Mouse (Mus musculus) urinary bladder, adult 18-20 months (tissue): ENCODE data around the gene Lrrc1.

Experiments used
- DNase-seq, 2 experiments: peaks; one replicate each; pipeline ENCODE4 v3.0.0; 2022; ENCODE audit warnings: low spot score in 2 of 2, mixed read lengths in 2 of 2

The Lrrc1 gene

GRCm38 (mm10) chr9:77466926-77467325, 77.7 kb downstream of the Lrrc1 start:
- no peak for DNase-seq

- DNase-seq: no peak
Observed at GRCm38 (mm10) chr9:77465401-77465800, 79.3 kb downstream of the Lrrc1 start.

GRCm38 (mm10) chr9:77463861-77464260, 80.8 kb downstream of the Lrrc1 start:
- no peak for DNase-seq

DNA sequence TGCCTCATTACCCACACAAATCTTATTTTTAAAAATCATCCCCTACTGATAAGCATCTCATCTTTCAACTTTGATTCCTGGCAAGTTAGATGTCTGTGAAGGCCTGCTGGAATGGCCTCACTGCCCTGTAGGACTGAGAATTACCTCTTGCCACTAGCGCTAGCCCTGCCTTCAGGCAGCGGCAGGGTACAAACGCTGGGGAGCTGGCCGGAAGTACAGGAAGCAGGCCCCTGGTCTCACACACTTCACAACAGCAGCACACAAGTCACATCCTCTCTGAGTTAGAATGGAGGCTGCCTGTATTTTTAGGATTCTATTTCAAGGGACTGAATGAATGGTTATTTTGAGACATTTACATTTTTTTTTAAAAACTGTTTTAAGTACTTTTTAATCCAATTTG, 81.5 kb downstream of the Lrrc1 start:
- no peak for DNase-seq

- DNase-seq: no peak
Observed at GRCm38 (mm10) chr9:77461371-77461915, 83.2 kb downstream of the Lrrc1 start.

DNA sequence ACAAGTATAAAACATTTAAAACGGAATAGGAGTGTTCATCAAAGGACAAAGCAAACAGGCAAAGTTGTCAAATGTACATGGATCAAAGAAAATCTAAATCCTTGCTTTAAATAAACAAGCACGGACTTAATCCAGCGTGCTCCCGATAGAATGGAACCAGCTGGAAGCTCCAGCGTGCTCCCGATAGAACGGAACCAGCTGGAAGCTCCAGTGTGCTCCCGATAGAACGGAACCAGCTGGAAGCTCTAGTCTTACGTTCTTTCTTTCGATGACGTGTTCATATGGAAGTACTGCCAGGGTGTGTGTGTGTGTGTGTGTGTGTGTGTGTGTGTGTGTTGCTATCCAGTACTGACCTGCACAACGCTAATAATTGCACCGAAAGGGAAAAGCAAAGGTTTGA, 84.3 kb downstream of the Lrrc1 start:
- DNase-seq: no peak

DNA sequence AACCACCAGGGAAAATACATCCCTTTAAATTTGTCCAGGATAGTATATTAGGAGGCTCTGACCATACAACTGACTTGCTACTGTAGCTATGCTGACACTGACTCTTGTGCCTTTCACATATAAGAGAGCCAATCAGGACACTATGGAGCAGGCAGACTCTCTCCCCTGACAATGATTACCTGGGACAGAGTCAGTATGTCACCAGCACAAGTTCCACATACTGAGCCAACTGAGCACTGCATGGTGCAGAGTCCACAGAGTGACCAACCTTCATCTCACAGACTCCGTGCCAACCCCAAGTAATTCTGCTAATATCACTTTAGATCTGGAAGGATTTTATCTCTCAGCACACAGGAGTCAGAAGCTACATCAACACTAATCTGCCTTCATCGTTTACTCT, 85.3 kb downstream of the Lrrc1 start:
- no peak for DNase-seq

DNA sequence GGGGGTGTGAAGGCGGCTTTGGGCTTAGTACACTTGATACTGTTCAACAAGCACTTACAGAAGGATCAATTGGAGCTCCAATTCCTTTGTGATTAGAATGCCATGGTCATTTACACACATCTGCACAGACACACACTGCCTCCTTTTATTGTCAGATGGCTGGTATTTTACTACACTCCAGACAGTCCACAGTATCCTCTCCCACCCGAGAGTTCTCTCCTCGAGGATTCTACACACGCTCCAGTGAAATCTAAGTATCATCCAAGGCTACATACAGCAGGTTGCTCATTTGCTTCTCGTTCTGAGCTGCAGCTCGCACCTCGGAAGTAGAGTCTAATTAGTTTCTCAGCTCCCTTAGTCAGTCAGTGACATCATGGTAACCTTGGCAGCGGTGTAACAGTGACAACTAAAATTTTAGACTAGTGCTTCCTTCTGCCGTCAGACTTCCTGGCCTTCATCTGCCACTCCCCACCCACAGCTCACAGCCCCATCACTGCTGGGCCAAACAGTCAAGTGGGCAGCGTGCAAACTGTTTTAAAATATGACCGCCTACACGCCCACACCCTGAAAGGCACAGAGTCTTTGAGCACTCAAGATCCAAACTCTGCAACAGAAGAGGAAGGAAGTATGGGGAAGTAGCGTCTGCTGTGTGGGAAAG, 88.4 kb downstream of the Lrrc1 start:
- DNase-seq: no peak

DNA sequence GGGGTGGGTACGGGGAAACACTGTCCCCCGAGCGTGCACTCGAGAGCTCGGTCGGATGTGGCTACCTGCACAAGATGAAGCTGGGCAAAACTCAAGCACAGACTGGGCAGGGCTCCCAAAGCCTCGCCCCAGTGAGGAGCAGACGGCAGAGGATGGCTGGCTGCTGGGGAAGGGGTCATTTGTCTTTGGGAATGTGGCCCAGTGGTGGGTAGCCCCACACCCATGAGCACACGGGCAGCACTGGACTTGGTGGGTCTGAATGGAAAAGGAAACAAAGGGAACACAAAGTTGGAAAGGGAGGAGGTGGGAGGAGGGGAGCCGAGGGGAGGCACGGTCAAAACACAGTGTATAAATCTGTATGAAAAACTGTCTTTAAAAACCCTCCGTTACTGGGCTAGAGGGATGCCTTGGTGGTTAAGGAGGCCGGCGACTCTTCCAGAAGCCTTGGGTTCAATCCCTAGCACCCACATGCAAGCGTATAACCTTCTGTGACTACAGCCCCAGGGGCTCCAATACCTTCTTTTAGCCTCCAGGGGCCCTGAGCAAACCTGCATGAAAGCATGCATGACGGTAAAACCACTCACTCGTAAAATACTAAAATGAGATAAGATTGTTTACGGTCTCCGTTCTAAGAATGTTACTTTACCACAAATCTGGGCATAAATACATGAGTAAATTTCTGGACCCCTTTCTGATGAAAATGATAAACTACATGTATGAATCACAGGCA, 89.1 kb downstream of the Lrrc1 start:
- no peak for DNase-seq

GRCm38 (mm10) chr9:77452046-77452807, 92.4 kb downstream of the Lrrc1 start:
- DNase-seq: no peak

DNA sequence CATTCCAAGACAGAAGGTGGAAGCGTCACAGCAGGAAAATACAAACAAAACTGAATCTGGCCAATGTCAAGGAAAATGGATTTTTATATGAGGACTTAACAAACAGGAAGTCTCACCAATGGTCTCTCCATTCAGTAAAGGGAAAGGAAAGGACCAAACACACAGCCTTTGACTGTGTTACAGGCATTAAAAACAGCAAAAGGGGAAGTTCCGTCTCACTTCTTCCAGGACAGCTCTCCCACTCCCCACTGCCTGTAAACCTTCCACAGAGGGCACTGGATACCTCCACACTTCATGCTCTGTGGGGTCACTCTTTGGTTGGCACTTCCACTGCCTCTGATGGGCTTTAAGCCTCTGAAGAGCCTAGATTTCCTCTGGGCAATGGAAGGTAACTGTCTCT, 94.2 kb downstream of the Lrrc1 start:
- DNase-seq: no peak

- no peak for DNase-seq
Observed at GRCm38 (mm10) chr9:77444876-77445275, 99.8 kb downstream of the Lrrc1 start.

GRCm38 (mm10) chr9:77439371-77439770, 105.3 kb downstream of the Lrrc1 start:
- no peak for DNase-seq

GRCm38 (mm10) chr9:77438836-77439271, 105.8 kb downstream of the Lrrc1 start:
- no peak for DNase-seq

GRCm38 (mm10) chr9:77437131-77437530, 107.5 kb downstream of the Lrrc1 start:
- DNase-seq: no peak

GRCm38 (mm10) chr9:77434965-77435364, 109.7 kb downstream of the Lrrc1 start:
- no peak for DNase-seq

DNA sequence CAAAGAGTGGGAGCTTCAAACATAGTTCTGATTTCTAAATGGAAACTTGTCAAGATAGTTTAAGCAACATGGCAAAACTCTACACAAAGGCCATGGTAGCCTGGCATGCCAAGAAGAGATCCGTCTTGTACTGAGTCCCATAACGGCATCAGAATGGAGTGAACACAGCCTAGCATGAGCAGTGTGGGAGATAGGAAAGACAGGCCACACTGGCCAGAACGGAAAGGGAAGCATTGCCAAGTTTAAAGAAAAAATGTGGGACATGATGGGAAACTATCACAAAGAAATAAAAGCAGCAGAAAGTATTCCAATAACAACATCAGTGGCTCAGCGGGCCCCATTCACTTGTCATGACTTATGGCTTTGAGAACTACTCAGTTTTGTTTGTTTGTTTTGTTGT, 111.2 kb downstream of the Lrrc1 start:
- DNase-seq: no peak

- no peak for DNase-seq
Observed at GRCm38 (mm10) chr9:77432030-77432429, 112.6 kb downstream of the Lrrc1 start.

DNA sequence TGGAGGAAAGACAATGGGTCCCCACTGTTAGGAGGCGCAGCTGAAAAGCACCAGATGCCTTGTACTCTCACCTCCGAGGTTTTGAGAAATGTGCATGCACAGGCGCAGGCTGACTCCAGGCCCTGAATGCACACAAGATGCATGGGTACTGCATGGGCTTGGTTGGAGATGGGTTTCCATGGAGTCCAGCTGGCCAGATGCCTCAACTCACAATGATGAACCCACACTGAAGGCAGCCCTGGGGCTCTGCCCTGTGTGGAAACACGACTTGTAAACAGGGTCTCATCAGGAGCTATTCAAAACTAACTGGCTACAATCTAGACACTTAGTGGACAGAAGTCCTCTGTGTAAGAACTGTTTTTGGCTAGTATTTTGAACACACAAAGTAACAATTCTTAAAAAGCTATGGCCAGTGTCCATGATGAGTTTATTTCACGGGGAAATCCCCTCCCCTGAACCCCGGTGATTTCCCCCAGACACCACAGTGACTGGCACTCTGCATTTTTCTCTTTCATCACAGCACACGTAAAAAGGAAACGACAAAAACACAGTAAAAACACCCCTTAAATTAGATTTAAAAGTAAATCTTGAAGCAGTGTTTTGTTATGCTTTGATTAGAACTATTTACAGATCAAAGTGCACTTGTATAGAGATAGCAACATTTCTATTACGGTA, 114.1 kb downstream of the Lrrc1 start:
- no peak for DNase-seq

DNA sequence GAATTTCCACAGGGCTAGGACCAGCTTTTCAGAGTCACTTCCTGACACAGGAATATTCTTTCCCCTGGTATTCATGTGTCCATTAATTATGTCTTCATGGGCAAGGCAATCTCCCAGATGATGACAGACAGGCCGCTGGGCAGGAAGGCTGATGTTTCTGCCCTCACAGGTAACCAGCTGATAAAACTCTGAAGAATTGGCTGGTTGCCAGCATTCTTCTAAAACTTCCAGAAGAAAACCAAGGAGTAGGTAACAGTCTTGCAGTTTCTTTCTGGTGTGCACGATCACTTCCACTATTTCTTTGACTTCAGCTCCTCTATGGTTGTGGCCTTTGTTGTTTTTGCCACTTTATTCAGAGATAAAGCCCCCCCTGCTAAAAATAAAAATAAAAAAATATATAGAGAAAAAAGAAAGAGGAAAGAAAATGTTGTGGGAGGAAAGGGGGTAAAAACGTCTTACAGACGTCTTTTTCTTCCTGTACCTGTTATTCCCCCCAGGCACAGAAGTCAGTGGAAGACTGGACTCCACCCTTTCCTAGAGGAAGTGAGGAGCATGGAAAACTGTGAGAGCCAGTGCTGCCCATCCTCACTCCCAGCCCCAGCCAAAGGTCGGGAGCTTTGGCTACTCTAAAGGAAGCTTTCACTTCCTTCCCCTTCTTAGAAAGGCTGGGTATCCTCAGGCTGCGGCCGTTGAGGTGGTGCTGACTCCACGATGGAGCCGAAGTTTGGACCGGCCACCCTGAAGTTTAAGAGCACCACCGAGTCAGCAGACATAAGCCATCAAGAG, 115.2 kb downstream of the Lrrc1 start:
- no peak for DNase-seq

DNA sequence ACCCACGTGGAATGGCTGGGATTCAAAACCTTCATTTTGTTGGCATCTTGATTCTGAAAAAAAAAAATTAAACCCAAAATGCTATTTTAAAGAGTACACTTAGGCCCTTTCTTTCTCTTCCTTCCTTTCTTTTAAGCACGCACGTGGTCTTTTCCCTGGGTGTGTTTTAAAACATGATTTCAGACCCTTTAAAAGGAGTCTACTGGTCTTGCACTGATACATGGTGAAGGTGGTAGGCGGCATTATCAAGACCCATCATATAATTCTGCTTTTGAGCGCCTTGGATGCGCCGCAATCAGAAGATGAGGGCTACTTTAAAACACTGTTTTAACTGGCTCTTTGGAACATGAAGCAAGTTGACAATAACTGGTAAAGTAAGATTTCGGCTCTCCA, 115.9 kb downstream of the Lrrc1 start:
- DNase-seq: no peak
